Mouse (Mus musculus): ENCODE data around the gene Atp6v0b.

Atp6v0b gene

GRCm38 (mm10) chr4:117887133-117887532 is at the start of gene Atp6v0b:
Atp6v0b (minus strand) TSS chr4:117887333.
- DNase-seq (ENCODE audit: low read depth, low spot score): peak; percentile 93

GRCm38 (mm10) chr4:117934081-117934480 is 46.9 kb upstream of the Atp6v0b start:
- no peak for DNase-seq (ENCODE audit: low read depth, low spot score)

- no peak for DNase-seq (ENCODE audit: low read depth, low spot score)
Measured at GRCm38 (mm10) chr4:117933248-117933647, 46.1 kb upstream of the Atp6v0b start.

GRCm38 (mm10) chr4:117929391-117929881 is 42.3 kb upstream of the Atp6v0b start, which contains the start of gene Artn:
Artn (minus strand) TSS chr4:117929763.
- peak; percentile 39 for DNase-seq (ENCODE audit: low read depth, low spot score)

GRCm38 (mm10) chr4:117928699-117929241 is 41.6 kb upstream of the Atp6v0b start:
- DNase-seq (ENCODE audit: low read depth, low spot score): peak; percentile 49

GRCm38 (mm10) chr4:117928234-117928633 is 41.1 kb upstream of the Atp6v0b start:
- DNase-seq (ENCODE audit: low read depth, low spot score): peak; percentile 64

GRCm38 (mm10) chr4:117926545-117927482 is 39.7 kb upstream of the Atp6v0b start:
- peak; percentile 35 for DNase-seq (ENCODE audit: low read depth, low spot score)

GRCm38 (mm10) chr4:117924916-117925315 is 37.8 kb upstream of the Atp6v0b start:
- no peak for DNase-seq (ENCODE audit: low read depth, low spot score)

- DNase-seq (ENCODE audit: low read depth, low spot score): no peak
Measured at GRCm38 (mm10) chr4:117923450-117923849, 36.3 kb upstream of the Atp6v0b start.

GRCm38 (mm10) chr4:117921358-117921757 is 34.2 kb upstream of the Atp6v0b start:
- no peak for DNase-seq (ENCODE audit: low read depth, low spot score)

GRCm38 (mm10) chr4:117918762-117919161 is 31.6 kb upstream of the Atp6v0b start:
- no peak for DNase-seq (ENCODE audit: low read depth, low spot score)

- no peak for DNase-seq (ENCODE audit: low read depth, low spot score)
Measured at GRCm38 (mm10) chr4:117918261-117918660, 31.1 kb upstream of the Atp6v0b start.

GRCm38 (mm10) chr4:117917847-117918246 is 30.7 kb upstream of the Atp6v0b start:
- no peak for DNase-seq (ENCODE audit: low read depth, low spot score)

- no peak for DNase-seq (ENCODE audit: low read depth, low spot score)
Measured at GRCm38 (mm10) chr4:117917402-117917801, 30.3 kb upstream of the Atp6v0b start.

GRCm38 (mm10) chr4:117916386-117916785 is 29.3 kb upstream of the Atp6v0b start:
- no peak for DNase-seq (ENCODE audit: low read depth, low spot score)

GRCm38 (mm10) chr4:117915489-117916105 is 28.5 kb upstream of the Atp6v0b start:
- no peak for DNase-seq (ENCODE audit: low read depth, low spot score)

GRCm38 (mm10) chr4:117914591-117915442 is 27.7 kb upstream of the Atp6v0b start, which contains the start of gene Ipo13:
Ipo13 (minus strand) TSS chr4:117914999.
- DNase-seq (ENCODE audit: low read depth, low spot score): peak; percentile 93

- no peak for DNase-seq (ENCODE audit: low read depth, low spot score)
Measured at GRCm38 (mm10) chr4:117914031-117914430, 26.9 kb upstream of the Atp6v0b start.

- DNase-seq (ENCODE audit: low read depth, low spot score): no peak
Measured at GRCm38 (mm10) chr4:117913421-117913820, 26.3 kb upstream of the Atp6v0b start.

- DNase-seq (ENCODE audit: low read depth, low spot score): no peak
Measured at GRCm38 (mm10) chr4:117912685-117913273, 25.6 kb upstream of the Atp6v0b start.

- DNase-seq (ENCODE audit: low read depth, low spot score): no peak
Measured at GRCm38 (mm10) chr4:117912131-117912561, 25.0 kb upstream of the Atp6v0b start.
